Mouse (Mus musculus): ENCODE results near the gene Zrsr1. TPM values are rescaled to one million over a fixed set of nuclear protein-coding genes. Genes with fewer than 3 reads are reported as not detected.

Zrsr1 gene
- total and polyA plus RNA-seq, 3 experiments, result 10.4 to 15.8 TPM; not detected in 1

DNA sequence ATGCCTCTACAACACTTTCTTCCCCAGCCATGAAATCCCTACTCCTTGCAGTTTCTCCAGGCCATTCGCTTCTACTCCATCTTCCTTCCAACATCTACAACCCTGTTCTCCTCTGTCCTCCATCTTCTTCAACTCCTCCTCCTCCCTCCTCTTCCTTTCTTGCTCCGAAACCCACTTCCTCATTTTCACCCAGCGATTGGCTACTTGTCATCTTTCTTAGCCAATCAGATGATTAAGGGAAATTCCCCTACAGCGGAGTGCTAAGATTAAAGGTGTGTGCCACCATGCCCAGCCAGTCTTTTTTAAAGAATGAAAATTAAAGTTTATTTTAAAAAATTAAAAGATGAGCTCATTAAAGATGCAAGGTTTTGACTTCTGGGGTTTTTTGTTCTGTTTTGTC lies 46.1 kb downstream of the Zrsr1 start:
- TF ChIP-seq USF2 (IDR thresholded peaks at IDR 0.05; ENCODE audit: borderline replicate concordance in 1 of 2, insufficient read depth in 1 of 2, low read depth in 1 of 2, low read length in 2 of 2) (no peak), E2F4 (IDR thresholded peaks at IDR 0.05; ENCODE audit: borderline replicate concordance, low read depth, low read length) (no peak), ZMIZ1 (IDR thresholded peaks at IDR 0.05; ENCODE audit: low read depth, low read length) (no peak)
- H3K36me3 ChIP-seq (ENCODE audit: control insufficient read depth in 1 of 2, insufficient read depth in 2 of 2, low read length in 2 of 2), result no peaks in the 10 kb centered on the region
- H3K27me3 ChIP-seq (ENCODE audit: control insufficient read depth in 1 of 2, insufficient read depth in 2 of 2, low read length in 2 of 2), result no peaks in the 10 kb centered on the region
- H3K79me2 ChIP-seq (ENCODE audit: control insufficient read depth, insufficient read depth, low read length, poor library complexity), result no peaks in the 10 kb centered on the region
- H3K9ac ChIP-seq (ENCODE audit: control insufficient read depth, low read depth, low read length, poor library complexity, severe bottlenecking), result no peak overlapping the region
- peak; percentile 58 for DNase-seq (ENCODE audit: low read depth, low spot score)
- H3K27ac ChIP-seq (ENCODE audit: control insufficient read depth, low read depth, low read length), result no peak overlapping the region
- H3K4me3 ChIP-seq (ENCODE audit: control insufficient read depth in 1 of 2, insufficient read depth in 1 of 2, low read depth in 2 of 2, low read length in 2 of 2), result no peak overlapping the region
- H3K9me3 ChIP-seq (replicated peaks; ENCODE audit: insufficient read depth, low read length), result no peaks in the 10 kb centered on the region
- peaks cover 0 to 3% of the 10 kb centered on the region in 2 experiments; a peak in 1 of 4 replicates for H3K4me1 ChIP-seq (ENCODE audit: control insufficient read depth in 1 of 2, insufficient read depth in 2 of 2, low read length in 2 of 2)

DNA sequence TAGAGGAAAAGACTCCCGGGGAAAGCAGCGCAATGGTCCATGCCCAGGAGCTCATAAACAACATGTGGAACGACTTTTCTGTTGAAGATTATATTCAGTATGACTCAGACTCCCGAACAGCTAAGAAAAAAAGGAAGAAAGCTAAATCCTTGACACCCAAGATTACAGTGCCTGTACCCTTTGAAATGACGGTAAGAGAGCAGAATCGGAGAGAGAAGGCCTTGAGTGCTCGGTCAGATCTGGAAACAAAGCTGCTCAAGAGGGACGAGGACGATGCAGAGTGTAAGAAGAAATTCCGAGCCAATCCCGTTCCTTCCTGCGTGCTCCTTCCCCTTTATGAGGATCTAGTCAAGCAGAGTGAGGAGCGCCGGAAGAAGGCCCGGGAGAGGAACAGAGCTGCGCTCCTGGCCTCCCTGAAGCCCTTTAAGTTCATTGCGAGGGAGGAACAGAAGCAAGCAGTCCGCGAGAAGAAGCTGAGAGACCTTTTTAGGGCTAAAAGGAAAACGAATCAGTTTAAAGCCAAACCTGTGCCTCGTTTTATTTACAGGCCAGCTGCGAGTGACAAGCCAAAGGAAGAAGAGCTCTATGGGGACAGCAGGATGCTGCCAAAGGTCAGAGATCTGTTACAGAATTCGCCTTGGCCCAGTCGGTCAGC lies 48.4 kb downstream of the Zrsr1 start:
- no peaks in the 10 kb centered on the region for H3K27me3 ChIP-seq (ENCODE audit: control insufficient read depth in 1 of 2, insufficient read depth in 2 of 2, low read length in 2 of 2)
- H3K9ac ChIP-seq (ENCODE audit: control insufficient read depth, low read depth, low read length, poor library complexity, severe bottlenecking), result no peak overlapping the region
- TF ChIP-seq EP300 (IDR thresholded peaks at IDR 0.05; ENCODE audit: low read depth in 1 of 2, low read length in 2 of 2), result no peak
- TF ChIP-seq TAL1 (IDR thresholded peaks at IDR 0.05; ENCODE audit: low read length), result no peak
- no peak for DNase-seq (ENCODE audit: low read depth, low spot score)
- H3K79me2 ChIP-seq (ENCODE audit: control insufficient read depth, insufficient read depth, low read length, poor library complexity), result no peaks in the 10 kb centered on the region
- no peak overlapping the region for H3K4me3 ChIP-seq (ENCODE audit: control insufficient read depth in 1 of 2, insufficient read depth in 1 of 2, low read depth in 2 of 2, low read length in 2 of 2)
- H3K4me1 ChIP-seq (ENCODE audit: control insufficient read depth in 1 of 2, insufficient read depth in 2 of 2, low read length in 2 of 2), result peaks cover 0 to 3% of the 10 kb centered on the region in 2 experiments; a peak in 1 of 4 replicates
- no peaks in the 10 kb centered on the region for H3K36me3 ChIP-seq (ENCODE audit: control insufficient read depth in 1 of 2, insufficient read depth in 2 of 2, low read length in 2 of 2)
- H3K9me3 ChIP-seq (replicated peaks; ENCODE audit: insufficient read depth, low read length), result no peaks in the 10 kb centered on the region
- no peak overlapping the region for H3K27ac ChIP-seq (ENCODE audit: control insufficient read depth, low read depth, low read length)

DNA sequence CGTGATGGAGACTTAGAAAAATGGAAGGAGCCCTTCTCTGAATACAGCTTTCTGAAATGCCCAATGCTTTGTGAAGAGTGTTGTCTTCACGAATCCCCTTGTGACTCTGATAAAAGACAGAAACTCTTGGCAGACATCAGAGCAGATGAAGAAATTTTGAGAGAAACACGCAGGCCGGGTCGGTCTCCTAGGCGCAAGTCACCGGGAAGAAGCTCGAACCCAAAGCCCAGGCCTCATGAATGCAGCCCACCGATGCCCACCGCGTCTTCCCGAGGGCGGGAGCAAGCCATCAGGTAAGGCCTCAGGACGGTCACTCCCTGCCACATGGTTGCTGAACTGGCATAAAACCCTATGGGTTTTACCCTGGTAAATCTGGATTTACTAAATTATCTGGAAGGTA lies 49.0 kb downstream of the Zrsr1 start:
- no peak for TF ChIP-seq ZMIZ1 (IDR thresholded peaks at IDR 0.05; ENCODE audit: low read depth, low read length)
- no peak for TF ChIP-seq SIN3A (IDR thresholded peaks at IDR 0.05; ENCODE audit: low read length)
- TF ChIP-seq RCOR1 (IDR thresholded peaks at IDR 0.05; ENCODE audit: low read depth, low read length), result no peak
- no peak for TF ChIP-seq NRF1 (IDR thresholded peaks at IDR 0.05; ENCODE audit: insufficient read depth, low read depth, low read length, poor library complexity, severe bottlenecking)
- no peak for TF ChIP-seq MYC (IDR thresholded peaks at IDR 0.05; ENCODE audit: low read depth, low read length)
- no peak for TF ChIP-seq ZC3H11A (IDR thresholded peaks at IDR 0.05; ENCODE audit: low read depth, low read length)
- TF ChIP-seq EP300 (IDR thresholded peaks at IDR 0.05; ENCODE audit: low read depth in 1 of 2, low read length in 2 of 2), result no peak
- no peak for TF ChIP-seq POLR2AphosphoS5 (IDR thresholded peaks at IDR 0.05; ENCODE audit: borderline replicate concordance, low read depth, low read length)
- TF ChIP-seq RAD21 (IDR thresholded peaks at IDR 0.05; ENCODE audit: low read depth, low read length), result no peak
- TF ChIP-seq ZNF384 (IDR thresholded peaks at IDR 0.05; ENCODE audit: low read depth, low read length), result no peak
- no peak for TF ChIP-seq POLR2A (IDR thresholded peaks at IDR 0.05; ENCODE audit: control insufficient read depth in 1 of 2, insufficient read depth in 1 of 2, low read depth in 1 of 2, low read length in 2 of 2, poor library complexity in 1 of 2)
- Histone ChIP-seq H3K36me3 (ENCODE audit: control insufficient read depth in 1 of 2, insufficient read depth in 2 of 2, low read length in 2 of 2) (no peaks in the 10 kb centered on the region), H3K79me2 (ENCODE audit: control insufficient read depth, insufficient read depth, low read length, poor library complexity) (no peaks in the 10 kb centered on the region), H3K4me1 (ENCODE audit: control insufficient read depth in 1 of 2, insufficient read depth in 2 of 2, low read length in 2 of 2) (peaks cover 0 to 3% of the 10 kb centered on the region in 2 experiments; a peak in 1 of 4 replicates), H3K9ac (ENCODE audit: control insufficient read depth, low read depth, low read length, poor library complexity, severe bottlenecking) (no peak overlapping the region), H3K27ac (ENCODE audit: control insufficient read depth, low read depth, low read length) (no peak overlapping the region), H3K9me3 (replicated peaks; ENCODE audit: insufficient read depth, low read length) (no peaks in the 10 kb centered on the region), H3K27me3 (ENCODE audit: control insufficient read depth in 1 of 2, insufficient read depth in 2 of 2, low read length in 2 of 2) (no peaks in the 10 kb centered on the region), H3K4me3 (ENCODE audit: control insufficient read depth in 1 of 2, insufficient read depth in 1 of 2, low read depth in 2 of 2, low read length in 2 of 2) (no peak overlapping the region)
- no peak for DNase-seq (ENCODE audit: low read depth, low spot score)

Measured in MEL (cell line).